Mouse (Mus musculus) CD4-positive helper T cell, adult 2 months (primary cell): ENCODE measurements around the gene Parn.
"Not testable (repeated sequence)": the region's sequence is repeated elsewhere in the genome, so short reads cannot be mapped to it uniquely, and the experiment has no call there.

Experiments
- DNase-seq: peaks from one replicate; pipeline ENCODE4 v3.0.0-alpha.2; 2012; ENCODE audit warnings: low read depth, missing footprints, low spot score

Parn gene

GRCm38 (mm10) chr16:13667878-13668343 is at the start of gene Parn:
Gene Parn (minus strand): TSS chr16:13668170.
- DNase-seq: peak; percentile 97

GRCm38 (mm10) chr16:13716821-13717553 is 49.0 kb upstream of the Parn start:
- DNase-seq: no peak

GRCm38 (mm10) chr16:13714910-13715309 is 46.9 kb upstream of the Parn start:
- no peak for DNase-seq

- no peak for DNase-seq
These were observed 36.7 kb upstream of the Parn start for GRCm38 (mm10) chr16:13704676-13705075.

- DNase-seq: no peak
These were observed 34.2 kb upstream of the Parn start for GRCm38 (mm10) chr16:13702184-13702583.

- DNase-seq: no peak
These were observed 31.0 kb upstream of the Parn start for GRCm38 (mm10) chr16:13698998-13699397.

GRCm38 (mm10) chr16:13678601-13679319 is 10.8 kb upstream of the Parn start:
- DNase-seq: no peak

GRCm38 (mm10) chr16:13674511-13674910 is 6.5 kb upstream of the Parn start:
- no peak for DNase-seq

GRCm38 (mm10) chr16:13673114-13673513 is 5.1 kb upstream of the Parn start:
- no peak for DNase-seq

GRCm38 (mm10) chr16:13672386-13672898 is 4.5 kb upstream of the Parn start:
- DNase-seq: peak; percentile 87

GRCm38 (mm10) chr16:13671685-13672385 is 3.9 kb upstream of the Parn start, which contains the start of the genes Bfar and 3110001I22Rik:
Gene Bfar (plus strand): TSS chr16:13671858.
Gene 3110001I22Rik (plus strand): TSS chr16:13671929.
- DNase-seq: peak; percentile 97

- not testable (repeated sequence) for DNase-seq
These were observed 2.9 kb upstream of the Parn start for GRCm38 (mm10) chr16:13670896-13671295.

GRCm38 (mm10) chr16:13669282-13669681 is 1.3 kb upstream of the Parn start:
- no peak for DNase-seq

- DNase-seq: no peak
These were observed 585 bp upstream of the Parn start for GRCm38 (mm10) chr16:13668402-13669108.

GRCm38 (mm10) chr16:13660736-13661135 is 7.2 kb downstream of the Parn start:
- DNase-seq: no peak

- no peak for DNase-seq
These were observed 9.1 kb downstream of the Parn start for GRCm38 (mm10) chr16:13658886-13659285.

GRCm38 (mm10) chr16:13645930-13646329 is 22.0 kb downstream of the Parn start:
- DNase-seq: no peak

- DNase-seq: no peak
These were observed 23.5 kb downstream of the Parn start for GRCm38 (mm10) chr16:13644474-13644873.

GRCm38 (mm10) chr16:13640064-13640463 is 27.9 kb downstream of the Parn start:
- no peak for DNase-seq

- DNase-seq: no peak
These were observed 28.5 kb downstream of the Parn start for GRCm38 (mm10) chr16:13639508-13639907.

GRCm38 (mm10) chr16:13638198-13638597 is 29.8 kb downstream of the Parn start:
- not testable (repeated sequence) for DNase-seq
